Mouse (Mus musculus): ENCODE data around the gene Wdr73. TPM values are rescaled to one million over a fixed set of nuclear protein-coding genes. Genes with fewer than 3 reads are reported as not detected.

Wdr73 gene
- polyA plus RNA-seq, 1 experiment from 2014 or later = 34.6 TPM

- H3K9ac ChIP-seq = no peak overlapping the region
- no peaks in the 10 kb centered on the region for H3K27me3 ChIP-seq
- H3K9me3 ChIP-seq = no peaks in the 10 kb centered on the region
- H3K4me1 ChIP-seq = peaks cover 12% of the 10 kb centered on the region; the same call in 1 of the 2 replicates
- H3K4me2 ChIP-seq (replicated peaks) = no peak overlapping the region
- 90% methylated on average over 15 of the region's 15 CpGs for WGBS
- ATAC-seq (ENCODE audit: insufficient number of reproducible peaks, insufficient read depth, low FRiP score, low TSS enrichment) = no peak
- H3K27ac ChIP-seq = no peak overlapping the region
- H3K4me3 ChIP-seq = no peak overlapping the region
- peaks cover 67% of the 10 kb centered on the region for H3K36me3 ChIP-seq
Measured at GRCm38 (mm10) chr7:80893086-80893752, 7.8 kb downstream of the Wdr73 start.

DNA sequence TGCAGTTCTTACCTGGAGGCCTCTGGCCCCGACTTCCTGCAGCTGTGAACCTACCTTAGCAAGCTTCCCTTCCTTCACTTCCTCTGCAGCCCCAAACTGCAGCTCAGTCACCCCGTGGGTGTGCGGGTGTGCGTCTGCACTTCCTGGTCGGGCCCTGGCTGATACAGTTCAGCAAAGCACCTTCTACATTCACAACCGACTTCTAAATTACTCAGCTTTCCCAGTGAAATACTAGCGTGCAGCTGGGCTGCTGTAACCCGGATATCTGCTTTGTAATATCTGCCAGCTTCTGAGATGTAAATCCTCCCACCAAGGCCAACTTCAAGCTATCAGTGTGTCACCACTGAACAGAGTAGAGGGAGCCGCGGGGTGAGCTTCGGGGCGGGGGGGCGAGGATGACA lies 11.2 kb downstream of the Wdr73 start:
- 77% methylated on average over 13 of the region's 13 CpGs for WGBS
- no peaks in the 10 kb centered on the region for H3K27me3 ChIP-seq
- H3K9me3 ChIP-seq = no peaks in the 10 kb centered on the region
- peak overlapping the region; percentile 69 for H3K27ac ChIP-seq
- ATAC-seq (ENCODE audit: insufficient number of reproducible peaks, insufficient read depth, low FRiP score, low TSS enrichment) = no peak
- no peak overlapping the region for H3K4me3 ChIP-seq
- peaks cover 12% of the 10 kb centered on the region; the same call in 1 of the 2 replicates for H3K4me1 ChIP-seq
- H3K36me3 ChIP-seq = peaks cover 37% of the 10 kb centered on the region
- no peak overlapping the region for H3K9ac ChIP-seq
- H3K4me2 ChIP-seq (replicated peaks) = no peak overlapping the region

GRCm38 (mm10) chr7:80889021-80889511 lies 12.0 kb downstream of the Wdr73 start:
- Histone ChIP-seq H3K27ac (peak overlapping the region; percentile 69), H3K9me3 (no peaks in the 10 kb centered on the region), H3K4me2 (replicated peaks) (peak overlapping the region; percentile 11; the same call in 1 of the 2 replicates), H3K36me3 (peaks cover 36% of the 10 kb centered on the region), H3K4me3 (no peak overlapping the region), H3K27me3 (no peaks in the 10 kb centered on the region), H3K4me1 (peaks cover 12% of the 10 kb centered on the region; the same call in 1 of the 2 replicates), H3K9ac (no peak overlapping the region)
- peak; percentile 79; the same call in 1 of the 2 replicates for ATAC-seq (ENCODE audit: insufficient number of reproducible peaks, insufficient read depth, low FRiP score, low TSS enrichment)
- WGBS = 42% methylated on average over 9 of the region's 9 CpGs

- WGBS = 71% methylated on average over 7 of the region's 7 CpGs
Measured at GRCm38 (mm10) chr7:80888595-80888994, 12.5 kb downstream of the Wdr73 start.

GRCm38 (mm10) chr7:80885666-80886065 lies 15.4 kb downstream of the Wdr73 start:
- Histone ChIP-seq H3K27me3 (no peaks in the 10 kb centered on the region), H3K36me3 (peaks cover 4% of the 10 kb centered on the region), H3K4me1 (peaks cover 12% of the 10 kb centered on the region; the same call in 1 of the 2 replicates), H3K9me3 (no peaks in the 10 kb centered on the region), H3K4me2 (replicated peaks) (no peak overlapping the region), H3K4me3 (no peak overlapping the region), H3K9ac (no peak overlapping the region), H3K27ac (no peak overlapping the region)
- no peak for ATAC-seq (ENCODE audit: insufficient number of reproducible peaks, insufficient read depth, low FRiP score, low TSS enrichment)
- WGBS = 32% methylated on average over 1 of the region's 1 CpGs

More at GRCm38 (mm10) chr7:80888595-80888994, 12.5 kb downstream of the Wdr73 start:
- H3K27me3 ChIP-seq = no peaks in the 10 kb centered on the region
- peaks cover 12% of the 10 kb centered on the region; the same call in 1 of the 2 replicates for H3K4me1 ChIP-seq
- H3K9me3 ChIP-seq = no peaks in the 10 kb centered on the region
- peak overlapping the region; percentile 69 for H3K27ac ChIP-seq
- H3K4me3 ChIP-seq = no peak overlapping the region
- ATAC-seq (ENCODE audit: insufficient number of reproducible peaks, insufficient read depth, low FRiP score, low TSS enrichment) = 0 out of 2 replicates have a peak, but pooled peaks have one; percentile 12
- no peak overlapping the region for H3K9ac ChIP-seq
- peaks cover 33% of the 10 kb centered on the region for H3K36me3 ChIP-seq
- no peak overlapping the region for H3K4me2 ChIP-seq (replicated peaks)

DNA sequence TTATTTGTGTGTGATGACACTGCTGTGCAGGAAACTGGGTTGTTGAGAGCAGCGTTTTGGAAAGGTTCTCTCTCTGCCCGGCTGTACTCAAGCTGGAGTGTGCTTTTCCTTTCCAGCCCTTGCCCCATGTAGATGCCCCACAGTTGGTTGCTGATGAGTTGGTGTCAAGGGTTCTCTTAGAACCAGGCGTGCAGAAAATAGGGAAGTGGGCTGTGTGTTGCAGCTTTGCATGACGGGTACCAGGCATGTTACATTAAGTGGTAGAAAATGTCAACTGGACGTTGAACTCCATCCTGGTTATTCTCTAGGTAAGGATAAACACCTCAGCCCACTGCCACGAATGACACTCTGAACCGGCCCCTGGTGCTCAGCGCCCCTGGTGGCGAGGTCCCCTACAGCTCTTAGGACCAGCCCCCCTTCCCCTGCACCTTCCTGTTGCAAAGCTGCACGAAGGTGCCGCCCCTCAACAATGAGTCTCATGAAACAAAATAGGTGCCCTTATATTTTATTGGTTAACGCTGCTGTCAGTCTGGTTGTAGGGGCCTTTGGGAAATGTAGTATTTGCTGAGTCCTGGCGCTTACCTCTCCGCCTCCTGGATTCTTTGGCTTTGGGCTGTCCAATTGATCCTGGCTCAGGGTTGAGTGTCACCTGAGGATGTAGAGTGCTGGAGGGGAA lies 18.1 kb downstream of the Wdr73 start:
- H3K4me2 ChIP-seq (replicated peaks) = peak overlapping the region; percentile 38

GRCm38 (mm10) chr7:80875727-80876126 lies 25.3 kb downstream of the Wdr73 start:
- WGBS = 35% methylated on average over 37 of the region's 37 CpGs
- ATAC-seq (ENCODE audit: insufficient number of reproducible peaks, insufficient read depth, low FRiP score, low TSS enrichment) = no peak
- peaks cover 78% of the 10 kb centered on the region for H3K36me3 ChIP-seq
- no peak overlapping the region for H3K9ac ChIP-seq
- H3K4me1 ChIP-seq = no peaks in the 10 kb centered on the region
- no peak overlapping the region for H3K4me3 ChIP-seq
- H3K4me2 ChIP-seq (replicated peaks) = no peak overlapping the region
- H3K9me3 ChIP-seq = no peaks in the 10 kb centered on the region
- no peak overlapping the region for H3K27ac ChIP-seq
- 0 out of 2 replicates have a peak, but pooled peaks cover 9% of the 10 kb centered on the region for H3K27me3 ChIP-seq

More for the DNA sequence above, 18.1 kb downstream of the Wdr73 start:
- no peak overlapping the region for H3K4me3 ChIP-seq
- 22% methylated on average over 14 of the region's 14 CpGs for whole genome bisulfite sequencing
- no peak overlapping the region for H3K9ac ChIP-seq
- peak; percentile 57; the same call in 1 of the 2 replicates for ATAC-seq (ENCODE audit: insufficient number of reproducible peaks, insufficient read depth, low FRiP score, low TSS enrichment)
- H3K27me3 ChIP-seq = no peaks in the 10 kb centered on the region
- H3K36me3 ChIP-seq = peaks cover 11% of the 10 kb centered on the region; the same call in 1 of the 2 replicates
- no peak overlapping the region for H3K27ac ChIP-seq
- H3K4me1 ChIP-seq = no peaks in the 10 kb centered on the region
- H3K9me3 ChIP-seq = no peaks in the 10 kb centered on the region

- H3K9me3 ChIP-seq = no peaks in the 10 kb centered on the region
- no peak for ATAC-seq (ENCODE audit: insufficient number of reproducible peaks, insufficient read depth, low FRiP score, low TSS enrichment)
- H3K4me1 ChIP-seq = no peaks in the 10 kb centered on the region
- H3K4me3 ChIP-seq = no peak overlapping the region
- H3K27me3 ChIP-seq = 0 out of 2 replicates have a peak, but pooled peaks cover 9% of the 10 kb centered on the region
- 90% methylated on average over 2 of the region's 2 CpGs for WGBS
- H3K36me3 ChIP-seq = peaks cover 91% of the 10 kb centered on the region
- H3K9ac ChIP-seq = no peak overlapping the region
- no peak overlapping the region for H3K4me2 ChIP-seq (replicated peaks)
- no peak overlapping the region for H3K27ac ChIP-seq
Measured at GRCm38 (mm10) chr7:80873631-80874030, 27.4 kb downstream of the Wdr73 start.

DNA sequence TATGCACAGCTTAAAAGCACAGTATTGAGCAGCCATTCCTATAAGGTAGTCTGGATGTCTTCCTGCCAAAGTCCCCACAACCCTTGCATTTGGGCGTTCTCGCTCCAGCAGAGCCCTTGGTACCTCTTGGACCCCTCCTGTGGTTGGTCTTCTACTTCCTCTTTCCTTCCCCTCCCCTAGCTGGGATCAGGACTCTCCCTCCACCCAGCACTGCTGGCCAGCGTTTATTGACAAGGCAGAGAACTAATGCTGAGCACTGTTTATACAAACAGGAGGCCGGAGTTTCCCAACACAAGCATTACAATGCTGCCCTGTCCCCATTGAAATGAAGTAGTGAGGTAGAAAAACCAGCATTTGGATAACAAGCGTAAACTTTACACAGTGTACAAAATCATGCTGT lies 28.0 kb downstream of the Wdr73 start:
- Histone ChIP-seq H3K9ac (no peak overlapping the region), H3K36me3 (peaks cover 93% of the 10 kb centered on the region), H3K9me3 (no peaks in the 10 kb centered on the region), H3K4me3 (no peak overlapping the region), H3K27me3 (0 out of 2 replicates have a peak, but pooled peaks cover 9% of the 10 kb centered on the region), H3K27ac (no peak overlapping the region), H3K4me2 (replicated peaks) (no peak overlapping the region), H3K4me1 (no peaks in the 10 kb centered on the region)
- ATAC-seq (ENCODE audit: insufficient number of reproducible peaks, insufficient read depth, low FRiP score, low TSS enrichment) = no peak
- WGBS = 91% methylated on average over 5 of the region's 5 CpGs

- 88% methylated on average over 2 of the region's 2 CpGs for WGBS
Measured at GRCm38 (mm10) chr7:80868686-80869085, 32.4 kb downstream of the Wdr73 start.

DNA sequence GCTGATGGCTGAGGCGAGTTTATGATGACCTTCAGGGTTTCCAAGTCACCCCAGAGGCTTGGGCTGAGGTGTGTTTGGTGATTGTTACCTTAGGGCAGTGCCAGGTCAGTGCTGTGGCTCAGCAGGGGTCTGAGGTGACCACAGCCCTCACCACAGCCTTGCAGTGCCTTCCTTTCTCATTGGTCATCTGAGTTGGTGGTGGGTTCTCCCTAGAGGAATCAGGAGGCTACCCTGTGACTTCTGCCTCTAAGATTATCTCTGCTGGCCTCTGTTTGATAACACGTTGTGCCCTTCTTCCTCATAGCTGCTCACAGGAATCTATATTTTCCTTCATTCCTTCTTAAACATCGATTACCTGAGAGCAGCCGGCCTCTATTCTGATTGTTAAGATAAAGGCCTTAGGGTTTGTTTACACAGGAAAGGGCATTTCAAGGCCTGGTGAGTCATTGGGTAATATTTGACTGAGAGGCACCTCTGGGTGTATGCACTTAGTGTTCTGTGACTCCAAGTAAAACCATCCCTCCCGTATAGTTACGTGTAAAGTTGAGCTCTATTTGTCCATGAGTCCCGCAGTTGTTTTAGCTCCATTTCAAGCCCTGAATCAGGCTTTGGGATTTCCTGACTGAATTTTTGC lies 34.4 kb downstream of the Wdr73 start:
- no peak overlapping the region for H3K4me2 ChIP-seq (replicated peaks)
- ATAC-seq (ENCODE audit: insufficient number of reproducible peaks, insufficient read depth, low FRiP score, low TSS enrichment) = no peak
- H3K4me3 ChIP-seq = no peak overlapping the region
- 84% methylated on average over 7 of the region's 7 CpGs for WGBS
- no peak overlapping the region for H3K9ac ChIP-seq
- H3K27ac ChIP-seq = no peak overlapping the region
- peaks cover 18% of the 10 kb centered on the region for H3K4me1 ChIP-seq
- H3K27me3 ChIP-seq = no peaks in the 10 kb centered on the region
- H3K36me3 ChIP-seq = peaks cover 79% of the 10 kb centered on the region
- no peaks in the 10 kb centered on the region for H3K9me3 ChIP-seq

More at GRCm38 (mm10) chr7:80868686-80869085, 32.4 kb downstream of the Wdr73 start:
- no peak for ATAC-seq (ENCODE audit: insufficient number of reproducible peaks, insufficient read depth, low FRiP score, low TSS enrichment)
- peaks cover 88% of the 10 kb centered on the region for H3K36me3 ChIP-seq
- H3K4me1 ChIP-seq = peaks cover under 1% of the 10 kb centered on the region; the same call in 1 of the 2 replicates
- no peak overlapping the region for H3K4me2 ChIP-seq (replicated peaks)
- no peak overlapping the region for H3K4me3 ChIP-seq
- H3K9ac ChIP-seq = no peak overlapping the region
- no peak overlapping the region for H3K27ac ChIP-seq
- H3K9me3 ChIP-seq = no peaks in the 10 kb centered on the region
- H3K27me3 ChIP-seq = no peaks in the 10 kb centered on the region

Measured in embryonic facial prominence, embryonic 12.5 days (tissue).